Mouse (Mus musculus) macrophage (primary cell): ENCODE data around the gene Agpat3. TPM values are rescaled to one million over a fixed set of nuclear protein-coding genes. Genes with fewer than 3 reads are reported as not detected.
"Not testable (repeated sequence)": the region's sequence is repeated elsewhere in the genome, so short reads cannot be mapped to it uniquely, and the experiment has no call there.

ENCODE experiments used
- H3K27ac ChIP-seq: fragments of 350-480 bp; formaldehyde crosslinking; 2 replicates; pipeline ENCODE4 v1.9.0; 2021
- H3K36me3 ChIP-seq: fragments of 350-480 bp; formaldehyde crosslinking; 2 replicates; pipeline ENCODE4 v1.9.0; 2021; ENCODE audit errors: inconsistent target
- H3K4me3 ChIP-seq: fragments of 350-480 bp; formaldehyde crosslinking; 2 replicates; pipeline ENCODE4 v1.9.0; 2021; ENCODE audit errors: inconsistent target
- H3K79me2 ChIP-seq: fragments of 350-480 bp; formaldehyde crosslinking; 2 replicates; pipeline ENCODE4 v1.9.0; 2021; ENCODE audit errors: inconsistent target
- WGBS: methylation state at CpG from one replicate; pipeline ENCODE4 v1.1.7; 2026; ENCODE audit warnings: inconsistent platforms; ENCODE audit not compliant: missing documents; 5-methylcytosine and 5-hydroxymethylcytosine counted together
- polyA plus RNA-seq: library from polyadenylated mRNA; stranded (reverse); fragments of 250-400 nt; gene quantifications from 3 replicates; pipeline ENCODE4 v1.2.4, GENCODE M21; 2018; ENCODE audit warnings: inconsistent platforms

Agpat3 gene
- polyA plus RNA-seq, 1 experiment from 2014 or later = 49.8 TPM

DNA sequence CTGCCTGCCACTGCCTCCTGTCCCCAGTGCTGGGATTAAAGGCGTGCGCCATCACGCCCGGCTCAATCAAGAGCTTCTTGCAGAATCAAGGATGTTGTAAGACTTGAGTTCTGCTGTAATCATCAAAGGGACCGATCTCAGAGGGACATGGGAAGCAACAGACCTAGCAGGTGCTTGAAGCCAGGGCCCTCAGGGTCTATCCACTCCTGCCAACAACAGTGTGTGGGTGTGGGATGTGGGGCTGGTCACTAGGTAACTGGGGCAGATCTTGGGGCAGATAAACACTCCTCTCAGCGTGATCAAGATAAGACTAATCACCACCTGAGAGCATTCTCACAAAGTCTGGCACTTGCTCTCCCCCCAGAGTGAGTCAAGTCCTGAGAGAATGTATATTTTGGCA lies 19.5 kb upstream of the Agpat3 start:
- Histone ChIP-seq H3K79me2 (no peaks in the 10 kb centered on the region), H3K4me3 (no peak overlapping the region), H3K27ac (no peak overlapping the region), H3K36me3 (no peaks in the 10 kb centered on the region)
- WGBS = 82% methylated on average over 6 of the region's 6 CpGs

DNA sequence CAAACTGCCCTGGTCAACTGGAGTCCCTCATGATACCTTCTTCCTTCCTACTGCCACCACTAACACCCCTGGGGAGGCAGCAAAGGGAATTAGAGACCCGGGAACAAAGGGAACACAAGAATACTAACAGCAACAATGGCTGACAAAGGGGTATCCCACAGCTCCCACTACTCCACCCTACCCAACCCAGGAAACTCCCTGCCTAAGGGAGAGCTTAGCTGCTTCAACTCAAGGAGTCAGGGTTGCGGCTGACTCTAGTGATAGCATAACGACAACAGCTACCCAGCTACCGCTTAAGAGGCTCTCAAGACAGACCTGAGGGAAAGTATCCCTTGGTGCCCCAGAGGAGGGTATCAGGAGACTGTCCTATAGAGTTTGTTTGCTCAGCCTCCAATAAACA lies 15.3 kb upstream of the Agpat3 start:
- 75% methylated on average over 4 of the region's 4 CpGs for WGBS
- Histone ChIP-seq H3K36me3 (no peaks in the 10 kb centered on the region), H3K4me3 (no peak overlapping the region), H3K79me2 (no peaks in the 10 kb centered on the region), H3K27ac (no peak overlapping the region)

DNA sequence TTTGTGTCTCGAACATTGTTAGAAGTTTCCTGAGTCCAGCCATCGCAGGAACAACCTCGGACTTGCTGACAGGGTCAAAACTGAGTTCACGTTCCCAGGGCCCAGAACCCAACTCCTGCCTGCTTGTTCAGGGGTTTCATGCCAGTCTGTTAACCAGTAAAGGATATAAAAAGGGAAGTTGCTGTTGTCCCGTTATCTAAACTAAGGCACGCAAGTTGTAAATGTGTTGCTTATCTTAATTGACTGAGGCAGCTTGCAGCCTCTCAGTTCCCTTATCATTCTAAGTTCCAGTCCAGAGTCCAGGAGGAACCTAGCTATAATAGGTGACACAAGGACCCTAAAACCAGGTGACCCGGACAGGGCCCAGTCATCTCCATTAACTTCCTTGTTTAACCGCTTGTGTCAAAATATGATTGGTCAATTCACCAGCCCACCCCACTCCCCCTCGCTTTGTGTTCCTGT lies 14.6 kb upstream of the Agpat3 start:
- Histone ChIP-seq H3K27ac (peak overlapping the region; percentile 21; the same call in 1 of the 2 replicates), H3K36me3 (no peaks in the 10 kb centered on the region), H3K79me2 (no peaks in the 10 kb centered on the region), H3K4me3 (no peak overlapping the region)
- WGBS = 10% methylated on average over 9 of the region's 9 CpGs

DNA sequence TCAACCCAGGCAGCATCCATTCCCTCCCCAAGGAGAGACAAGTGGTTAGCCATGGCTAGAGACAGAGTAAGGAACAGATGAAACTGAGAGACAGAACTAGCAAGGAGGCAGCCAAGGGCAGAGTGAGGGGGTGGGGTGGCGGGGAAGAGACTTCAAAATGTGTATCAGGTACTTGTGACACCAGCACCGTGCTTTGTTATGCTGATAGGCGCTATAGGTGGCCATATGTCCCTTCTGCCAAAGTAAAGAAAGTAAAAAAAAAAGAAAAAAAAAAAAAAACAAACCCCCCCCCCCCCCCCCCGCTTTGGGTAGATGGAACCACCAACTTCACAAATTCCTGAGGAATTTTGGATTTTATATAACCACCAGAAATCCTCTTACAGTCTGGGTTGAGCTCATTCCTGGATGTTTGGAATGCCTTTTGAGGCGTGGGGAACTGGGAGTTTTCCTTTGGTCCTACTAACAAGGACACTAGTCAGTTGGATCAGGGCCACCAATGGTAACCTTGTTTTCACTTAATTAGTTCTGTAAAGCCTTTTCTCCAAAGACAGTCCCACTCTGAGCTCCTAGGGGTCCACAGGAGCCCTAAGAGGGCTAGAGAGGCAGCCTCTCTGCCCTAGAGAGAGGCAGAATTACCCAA lies 14.0 kb upstream of the Agpat3 start:
- Histone ChIP-seq H3K27ac (peak overlapping the region; percentile 21; the same call in 1 of the 2 replicates), H3K36me3 (no peaks in the 10 kb centered on the region), H3K79me2 (no peaks in the 10 kb centered on the region), H3K4me3 (no peak overlapping the region)
- WGBS = 86% methylated on average over 4 of the region's 5 CpGs

DNA sequence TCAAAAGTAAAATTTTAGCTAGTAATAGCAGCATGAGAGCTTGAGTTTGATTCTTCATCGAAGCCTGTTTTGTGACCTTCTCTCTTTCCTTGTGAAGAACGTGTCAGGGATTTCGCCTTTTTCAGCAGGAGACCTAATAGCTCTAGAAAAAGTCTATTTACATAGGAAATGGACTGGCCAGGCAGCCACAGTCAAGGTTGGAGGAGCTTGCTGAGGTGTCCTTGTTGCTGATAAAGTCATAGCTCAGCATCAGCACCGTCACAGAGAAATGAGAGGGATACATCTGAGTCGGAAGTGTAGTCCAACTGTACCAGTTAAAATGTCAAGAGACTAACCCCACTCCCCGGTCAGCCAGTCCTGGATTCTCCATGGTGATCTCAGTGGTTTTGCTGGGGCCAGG lies 13.3 kb upstream of the Agpat3 start:
- H3K79me2 ChIP-seq = no peaks in the 10 kb centered on the region
- WGBS = 95% methylated on average over 6 of the region's 6 CpGs
- no peak overlapping the region for H3K27ac ChIP-seq
- H3K4me3 ChIP-seq = no peak overlapping the region
- H3K36me3 ChIP-seq = no peaks in the 10 kb centered on the region

DNA sequence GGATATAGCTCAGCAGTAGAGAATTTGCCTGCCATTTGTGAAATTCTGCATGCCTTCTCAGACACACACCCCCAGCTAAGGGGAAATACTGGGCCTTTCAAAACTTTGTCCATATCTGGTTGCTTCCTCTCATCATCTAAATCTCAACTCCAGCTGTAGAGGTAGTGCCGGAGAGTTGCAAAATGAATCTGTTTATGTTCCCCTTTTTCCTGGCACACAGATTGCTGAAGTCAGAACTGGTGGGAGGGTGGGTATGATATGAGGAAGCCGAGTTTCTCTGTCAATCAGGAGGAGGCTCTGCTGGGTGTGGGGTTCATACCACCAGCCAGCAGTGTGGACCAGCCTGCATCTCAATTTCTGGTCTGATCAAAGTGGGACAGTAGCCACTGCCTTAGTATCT lies 11.8 kb upstream of the Agpat3 start:
- Histone ChIP-seq H3K27ac (peak overlapping the region; percentile 27; the same call in 1 of the 2 replicates), H3K79me2 (no peaks in the 10 kb centered on the region), H3K4me3 (no peak overlapping the region), H3K36me3 (no peaks in the 10 kb centered on the region)
- WGBS = 5% methylated on average over 2 of the region's 2 CpGs

DNA sequence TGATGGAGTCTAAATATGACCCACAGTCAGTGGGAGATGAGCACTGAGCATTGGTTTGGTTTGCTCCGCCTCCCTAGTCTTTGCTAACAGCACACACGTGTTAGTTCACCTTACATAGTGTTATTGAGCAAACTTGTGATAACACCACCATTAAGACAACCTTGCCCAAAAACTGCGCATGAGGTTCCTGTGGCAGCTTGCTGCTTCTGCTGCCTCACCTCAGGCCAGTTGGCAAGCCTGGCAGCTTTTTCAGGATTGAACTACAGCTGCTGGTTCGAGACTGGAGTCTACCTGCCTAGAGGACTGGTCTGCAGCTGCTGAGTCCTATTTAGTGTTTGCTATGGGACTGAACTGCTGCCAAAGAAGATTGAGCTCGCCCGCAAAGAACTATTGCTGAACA lies 11.1 kb upstream of the Agpat3 start:
- Histone ChIP-seq H3K4me3 (no peak overlapping the region), H3K79me2 (no peaks in the 10 kb centered on the region), H3K36me3 (no peaks in the 10 kb centered on the region), H3K27ac (peak overlapping the region; percentile 27; the same call in 1 of the 2 replicates)
- WGBS = 90% methylated on average over 6 of the region's 6 CpGs

DNA sequence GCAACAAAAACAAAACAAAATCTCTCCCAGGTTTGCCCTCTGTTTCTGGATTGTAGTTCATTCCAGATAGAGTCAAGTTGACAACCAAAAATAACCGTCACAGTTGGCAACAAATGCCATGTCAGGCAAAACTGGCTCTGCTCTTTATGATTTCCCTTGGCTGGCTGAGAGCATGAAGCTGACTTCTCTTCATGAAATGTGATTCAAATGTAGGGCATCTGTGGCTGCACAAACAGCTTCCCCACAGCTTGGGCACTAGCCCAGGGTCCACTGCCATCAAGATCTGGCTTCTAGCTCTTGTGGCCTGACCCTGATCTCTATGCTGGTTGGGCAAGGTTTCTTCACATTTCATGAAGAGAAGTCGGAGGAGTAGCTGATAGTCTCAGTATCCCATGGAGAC lies 9.7 kb upstream of the Agpat3 start:
- Histone ChIP-seq H3K4me3 (no peak overlapping the region), H3K36me3 (no peaks in the 10 kb centered on the region), H3K79me2 (no peaks in the 10 kb centered on the region), H3K27ac (no peak overlapping the region)
- WGBS = 94% methylated on average over 2 of the region's 2 CpGs

DNA sequence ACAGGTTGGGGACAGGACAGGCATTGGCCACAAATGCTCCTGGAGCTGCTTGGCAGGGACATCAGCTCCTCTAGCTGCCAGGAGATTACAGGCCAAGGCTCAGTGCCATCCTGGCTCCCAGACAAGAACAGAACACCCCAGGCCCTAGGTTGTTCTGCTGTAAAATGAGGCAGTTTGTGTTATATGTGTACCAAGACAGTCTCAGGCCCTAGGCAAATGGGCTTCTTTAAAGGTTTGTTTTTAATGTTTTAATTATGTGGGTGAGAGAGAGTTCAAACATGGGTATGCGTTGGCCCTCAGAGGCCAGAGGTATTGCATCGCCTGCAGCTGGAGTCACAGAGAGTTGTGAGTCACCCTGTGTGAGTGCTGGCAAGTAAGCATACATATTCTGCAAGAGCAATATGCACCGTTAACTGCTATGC lies 8.0 kb upstream of the Agpat3 start:
- Histone ChIP-seq H3K4me3 (no peak overlapping the region), H3K79me2 (no peaks in the 10 kb centered on the region), H3K27ac (no peak overlapping the region), H3K36me3 (no peaks in the 10 kb centered on the region)
- WGBS = 88% methylated on average over 3 of the region's 3 CpGs

DNA sequence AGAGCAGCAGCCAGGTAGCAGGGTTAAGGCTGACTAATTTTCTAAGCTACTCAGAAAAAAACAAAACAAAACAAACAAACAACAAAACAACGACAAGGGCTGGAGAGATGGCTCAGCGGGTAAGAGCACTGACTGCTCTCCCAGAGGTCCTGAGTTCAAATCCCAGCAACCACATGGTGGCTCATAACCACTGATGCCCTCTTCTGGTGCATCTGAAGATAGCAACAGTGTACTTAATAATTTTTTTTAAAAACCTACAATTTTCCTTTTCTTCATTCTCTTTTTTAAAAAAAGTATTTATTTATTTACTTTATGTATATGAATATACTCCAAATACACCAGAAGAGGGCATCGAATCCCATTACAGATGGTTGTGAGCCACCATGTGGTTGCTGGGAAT lies 6.7 kb upstream of the Agpat3 start:
- not testable (repeated sequence) for H3K79me2 ChIP-seq, H3K27ac ChIP-seq, H3K36me3 ChIP-seq, H3K4me3 ChIP-seq
- 98% methylated on average over 3 of the region's 3 CpGs for WGBS

DNA sequence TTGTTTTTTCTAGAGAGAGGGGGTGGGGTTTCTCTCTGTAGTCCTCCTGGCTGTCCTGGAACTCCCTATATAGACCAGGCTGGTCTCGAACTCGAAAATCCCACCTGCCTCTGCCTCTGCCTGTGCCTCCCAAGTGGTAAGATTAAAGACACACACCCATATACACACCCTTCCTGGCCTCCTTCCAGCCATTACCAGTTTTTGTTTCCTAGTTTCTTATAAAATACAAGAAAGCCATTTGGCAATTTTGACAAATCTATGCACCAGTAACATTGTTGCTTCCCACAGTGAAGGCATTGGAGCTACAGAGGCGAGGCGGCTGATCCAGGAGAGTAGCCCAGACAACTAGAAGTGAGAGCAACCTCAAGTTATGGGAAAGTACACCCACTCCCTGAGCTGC lies 6.0 kb upstream of the Agpat3 start:
- H3K4me3 ChIP-seq = no peak overlapping the region
- no peaks in the 10 kb centered on the region for H3K79me2 ChIP-seq
- no peak overlapping the region for H3K27ac ChIP-seq
- H3K36me3 ChIP-seq = no peaks in the 10 kb centered on the region
- 90% methylated on average over 4 of the region's 4 CpGs for WGBS

DNA sequence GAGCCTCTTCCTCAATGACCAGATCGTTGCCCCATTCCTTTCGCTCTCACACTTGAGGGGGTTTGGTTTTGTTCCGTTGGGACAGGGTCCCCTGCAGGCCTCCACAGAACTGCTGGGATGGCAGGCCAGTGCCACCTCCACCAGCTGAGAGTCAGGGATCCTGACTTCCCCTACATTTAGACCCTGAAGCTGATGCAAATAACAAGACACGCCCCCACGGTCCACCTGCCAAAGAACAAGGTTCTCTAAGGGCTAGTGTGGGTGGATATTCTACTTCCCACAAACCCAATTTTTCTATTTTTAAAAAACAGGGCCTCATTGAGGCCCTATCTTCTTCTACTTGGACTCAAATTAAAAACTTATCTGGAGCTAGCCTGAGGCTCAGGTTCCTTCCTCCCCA lies 5.5 kb upstream of the Agpat3 start:
- Histone ChIP-seq H3K4me3 (no peak overlapping the region), H3K79me2 (no peaks in the 10 kb centered on the region), H3K27ac (no peak overlapping the region), H3K36me3 (no peaks in the 10 kb centered on the region)
- WGBS = 81% methylated on average over 5 of the region's 5 CpGs

DNA sequence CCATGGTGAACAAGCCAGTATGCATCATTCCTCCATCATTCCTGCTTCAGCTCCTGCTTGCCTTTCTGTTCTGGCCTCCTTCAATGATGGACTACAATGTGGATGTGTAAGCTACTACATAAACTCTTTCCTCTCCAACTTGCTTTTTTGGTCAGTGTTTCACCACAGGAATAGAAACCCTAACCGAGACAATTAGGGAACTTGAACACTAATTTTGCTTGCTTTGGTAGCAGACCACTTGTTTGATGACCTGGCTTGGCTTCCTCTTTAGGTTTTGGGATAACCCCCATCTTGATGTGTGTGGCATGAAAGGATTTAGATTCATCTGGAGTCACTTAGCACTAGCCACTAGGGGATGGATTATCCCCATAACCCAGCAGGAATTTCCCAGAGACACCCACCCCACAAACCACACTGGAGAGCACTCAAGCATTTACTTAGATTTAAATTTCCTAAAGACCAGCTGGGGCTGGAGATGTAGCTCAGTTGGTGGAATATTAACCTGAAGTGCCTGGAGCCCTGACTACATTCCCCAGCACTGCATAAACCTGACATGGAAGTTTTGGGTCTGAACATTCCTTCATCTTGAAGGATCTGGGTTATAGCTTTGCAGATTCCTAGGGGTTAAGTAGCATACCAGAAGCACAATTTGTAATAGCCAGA lies 3.8 kb upstream of the Agpat3 start:
- 0% methylated on average over 1 of the region's 1 CpGs for WGBS
- Histone ChIP-seq H3K27ac (no peak overlapping the region), H3K79me2 (no peaks in the 10 kb centered on the region)

DNA sequence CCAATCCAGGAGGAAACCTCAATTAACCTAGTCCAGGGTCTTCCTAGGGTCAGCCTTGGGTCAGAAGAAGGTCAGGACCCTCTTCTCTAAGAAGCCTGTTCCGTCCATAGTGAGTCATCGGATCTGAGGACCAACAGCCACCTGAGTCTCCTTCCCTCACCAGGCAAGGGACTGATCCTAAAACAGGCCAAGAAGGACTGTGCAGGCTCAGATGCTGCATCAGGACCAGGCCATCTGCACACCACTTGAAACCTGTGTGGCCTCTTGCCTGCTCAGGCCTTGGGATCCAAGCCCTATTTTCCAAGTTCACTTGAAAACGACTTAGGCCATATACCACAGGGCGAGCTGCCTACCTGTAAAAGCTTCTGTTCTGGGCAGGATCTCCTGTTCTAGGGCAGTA lies 907 bp upstream of the Agpat3 start:
- H3K27ac ChIP-seq = no peak overlapping the region
- no peak overlapping the region for H3K4me3 ChIP-seq
- H3K79me2 ChIP-seq = no peaks in the 10 kb centered on the region
- H3K36me3 ChIP-seq = no peaks in the 10 kb centered on the region
- WGBS = 82% methylated on average over 4 of the region's 4 CpGs

More for the DNA sequence above, 3.8 kb upstream of the Agpat3 start:
- no peak overlapping the region for H3K4me3 ChIP-seq
- H3K36me3 ChIP-seq = no peaks in the 10 kb centered on the region

DNA sequence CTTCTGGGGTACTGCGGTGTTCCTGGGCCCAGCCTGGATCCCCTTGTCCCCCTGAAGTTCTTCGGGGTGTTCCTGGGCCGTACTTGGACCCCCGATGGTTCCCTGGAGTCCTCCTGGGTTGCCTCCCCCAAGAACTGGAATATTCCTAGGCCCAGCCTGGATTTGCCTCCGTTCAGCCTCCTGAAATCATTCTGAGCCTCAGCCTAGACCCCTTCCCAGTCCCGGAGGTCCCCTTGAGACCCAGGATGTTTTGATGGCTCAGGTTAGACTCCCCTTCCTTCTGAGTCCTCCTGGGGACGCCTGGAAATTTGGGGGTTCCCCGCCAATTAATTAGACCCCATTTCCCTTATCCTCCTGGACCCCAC lies 359 bp upstream of the Agpat3 start:
- 71% methylated on average over 8 of the region's 8 CpGs for WGBS
- H3K27ac ChIP-seq = no peak overlapping the region
- peak overlapping the region; percentile 8; the same call in 1 of the 2 replicates for H3K4me3 ChIP-seq
- H3K36me3 ChIP-seq = no peaks in the 10 kb centered on the region
- H3K79me2 ChIP-seq = no peaks in the 10 kb centered on the region

DNA sequence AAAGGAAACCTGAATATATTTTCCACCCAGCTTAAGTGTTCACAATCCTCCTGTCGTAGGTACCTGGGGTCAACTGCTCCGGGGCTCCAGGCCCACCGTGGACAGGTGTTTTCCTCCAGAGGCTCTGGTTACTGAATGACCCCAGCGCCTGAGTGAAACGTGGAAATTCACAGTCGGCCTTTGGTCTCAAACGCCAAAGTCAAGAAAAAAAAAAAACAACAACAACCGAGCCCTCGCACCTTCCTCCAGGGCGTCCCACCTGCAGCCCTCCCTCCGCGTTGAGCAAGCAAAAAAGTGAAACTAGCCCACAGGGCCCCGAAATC lies 764 bp downstream of the Agpat3 start:
- WGBS = 12% methylated on average over 9 of the region's 13 CpGs
- Histone ChIP-seq H3K36me3 (no peaks in the 10 kb centered on the region), H3K27ac (no peak overlapping the region), H3K79me2 (no peaks in the 10 kb centered on the region), H3K4me3 (peak overlapping the region; percentile 36)
